Mouse (Mus musculus): ENCODE results near the gene Dus2. TPM values are rescaled to one million over a fixed set of nuclear protein-coding genes. Genes with fewer than 3 reads are reported as not detected.

Gene Dus2
- total and polyA plus RNA-seq, 3 experiments = 20.7 to 27.2 (median 23.2) TPM

DNA sequence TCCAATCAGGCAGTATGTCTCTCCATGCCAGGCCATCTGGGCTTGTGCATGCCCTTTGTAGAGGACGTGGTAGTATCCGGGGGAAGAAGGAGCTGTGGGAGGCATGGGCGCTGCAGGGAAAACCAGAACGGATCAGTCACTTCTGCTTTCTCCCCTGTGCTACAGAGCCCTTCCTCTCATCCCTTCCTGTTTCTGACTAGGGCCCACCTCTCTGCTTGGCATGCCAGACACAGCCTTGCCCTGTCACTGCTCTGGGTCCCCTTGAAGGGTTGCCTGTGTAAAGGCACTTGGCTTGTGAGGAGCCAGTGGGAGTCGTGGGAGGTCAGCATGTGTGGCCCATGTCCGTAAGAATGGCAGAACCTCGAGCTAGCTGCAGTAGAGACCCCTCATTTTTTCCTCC is 5.2 kb downstream of the Dus2 start:
- DNase-seq (ENCODE audit: extremely low read depth) = no peak
- no peak overlapping the region for H3K27ac ChIP-seq (ENCODE audit: insufficient read depth, low read depth)
- in situ Hi-C loops (cut with MboI; ENCODE audit: low pct_ligation_motif_present, low pct_unique_long_range_greater_than_20kb, low sequenced_read_pairs) = no loop called here

DNA sequence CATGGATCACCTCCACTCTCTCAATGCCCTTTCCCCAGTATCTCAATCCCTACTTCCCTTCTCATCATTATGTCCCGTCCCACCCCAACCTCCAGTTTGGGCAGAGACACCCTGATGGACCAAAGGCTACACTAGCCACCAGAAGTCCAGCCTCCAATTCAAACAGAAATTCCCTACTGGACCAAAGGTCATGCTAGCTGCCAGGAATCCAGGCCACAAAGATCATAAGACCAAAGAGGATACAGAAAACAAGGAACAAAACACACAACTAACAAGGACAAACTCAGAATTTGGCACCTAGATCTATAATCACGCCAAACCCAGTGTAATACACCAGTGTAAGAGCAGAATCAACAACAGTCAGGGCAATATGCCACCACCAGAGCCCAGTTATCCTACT is 7.8 kb downstream of the Dus2 start:
- Histone ChIP-seq H3K4me2 (ENCODE audit: insufficient read depth, low read depth, poor library complexity, severe bottlenecking) (no peak overlapping the region), H3K4me3 (replicated peaks in 1 of 3; ENCODE audit: low read depth in 2 of 3, low read length in 2 of 3, poor library complexity in 1 of 3) (no peak overlapping the region), H3K36me3 (replicated peaks in 1 of 2; ENCODE audit: control insufficient read depth in 1 of 2, insufficient read depth in 1 of 2, low read length in 1 of 2) (no peaks in the 10 kb centered on the region), H3K79me2 (replicated peaks; ENCODE audit: control insufficient read depth, extremely low read depth, insufficient read depth, poor library complexity, severe bottlenecking) (no peaks in the 10 kb centered on the region), H3K27ac (ENCODE audit: insufficient read depth, low read depth) (no peak overlapping the region), H3K4me1 (ENCODE audit: control insufficient read depth in 1 of 2, insufficient read depth in 2 of 2) (peaks cover 5 to 19% of the 10 kb centered on the region in 2 experiments; a peak in 3 of 4 replicates), H3K9me3 (replicated peaks; ENCODE audit: low read length) (no peaks in the 10 kb centered on the region), H3K9ac (ENCODE audit: insufficient read depth, low read depth) (no peak overlapping the region), H3K27me3 (replicated peaks) (peaks cover 2% of the 10 kb centered on the region)
- no peak for TF ChIP-seq EP300 (IDR thresholded peaks at IDR 0.05; ENCODE audit: low read length)
- dilution Hi-C loops (cut with MboI; ENCODE audit: extremely low pct_ligation_motif_present, extremely low pct_unique_long_range_greater_than_20kb, low sequenced_read_pairs) (no loop called here), in situ Hi-C loops (cut with MboI; ENCODE audit: low pct_ligation_motif_present, low pct_unique_long_range_greater_than_20kb, low sequenced_read_pairs) (no loop called here)
- DNase-seq (ENCODE audit: extremely low read depth) = no peak

More for the DNA sequence above, 5.2 kb downstream of the Dus2 start:
- Histone ChIP-seq H3K36me3 (replicated peaks in 1 of 2; ENCODE audit: control insufficient read depth in 1 of 2, insufficient read depth in 1 of 2, low read length in 1 of 2) (no peaks in the 10 kb centered on the region), H3K4me2 (ENCODE audit: insufficient read depth, low read depth, poor library complexity, severe bottlenecking) (no peak overlapping the region), H3K9ac (ENCODE audit: insufficient read depth, low read depth) (no peak overlapping the region), H3K79me2 (replicated peaks; ENCODE audit: control insufficient read depth, extremely low read depth, insufficient read depth, poor library complexity, severe bottlenecking) (no peaks in the 10 kb centered on the region), H3K4me3 (replicated peaks in 1 of 3; ENCODE audit: low read depth in 2 of 3, low read length in 2 of 3, poor library complexity in 1 of 3) (no peak overlapping the region), H3K27me3 (replicated peaks) (peaks cover 2% of the 10 kb centered on the region), H3K9me3 (replicated peaks; ENCODE audit: low read length) (no peaks in the 10 kb centered on the region), H3K4me1 (ENCODE audit: control insufficient read depth in 1 of 2, insufficient read depth in 2 of 2) (peaks cover 13 to 36% of the 10 kb centered on the region in 2 experiments)
- dilution Hi-C loops (cut with MboI; ENCODE audit: extremely low pct_ligation_motif_present, extremely low pct_unique_long_range_greater_than_20kb, low sequenced_read_pairs) = no loop called here
- TF ChIP-seq CTCF (conservative IDR thresholded peaks at IDR 0.05 in 1 of 2, IDR thresholded peaks at IDR 0.05 in 1 of 2; ENCODE audit: low read depth in 2 of 2, low read length in 2 of 2) = no peak
- TF ChIP-seq KAT2A (IDR thresholded peaks at IDR 0.05; ENCODE audit: insufficient replicate concordance, low read length) = no peak
- no peak for TF ChIP-seq ZKSCAN1 (IDR thresholded peaks at IDR 0.05; ENCODE audit: borderline replicate concordance, low read depth, low read length)
- no peak for TF ChIP-seq ELF1 (IDR thresholded peaks at IDR 0.05; ENCODE audit: low read depth, low read length)
- TF ChIP-seq CHD1 (IDR thresholded peaks at IDR 0.05; ENCODE audit: low read depth, low read length) = no peak
- no peak for TF ChIP-seq RCOR1 (conservative IDR thresholded peaks at IDR 0.05; ENCODE audit: low read depth, low read length)
- no peak for TF ChIP-seq ZNF384 (IDR thresholded peaks at IDR 0.05; ENCODE audit: low read depth, low read length)
- TF ChIP-seq MAZ (IDR thresholded peaks at IDR 0.05; ENCODE audit: low read depth, low read length) = no peak
- TF ChIP-seq TCF12 (IDR thresholded peaks at IDR 0.05; ENCODE audit: low read depth, low read length) = no peak
- no peak for TF ChIP-seq MYC (IDR thresholded peaks at IDR 0.05; ENCODE audit: low read depth, low read length)
- no peak for TF ChIP-seq SMC3 (IDR thresholded peaks at IDR 0.05; ENCODE audit: low read depth, low read length)
- no peak for TF ChIP-seq GABPA (IDR thresholded peaks at IDR 0.05; ENCODE audit: insufficient replicate concordance, low read depth, low read length)
- TF ChIP-seq JUN (IDR thresholded peaks at IDR 0.05; ENCODE audit: insufficient read depth, low read depth, low read length) = no peak
- no peak for TF ChIP-seq RAD21 (IDR thresholded peaks at IDR 0.05; ENCODE audit: low read depth, low read length)
- TF ChIP-seq MEF2A (IDR thresholded peaks at IDR 0.05; ENCODE audit: borderline replicate concordance, low read depth, low read length) = no peak
- TF ChIP-seq SIN3A (IDR thresholded peaks at IDR 0.05; ENCODE audit: low read length) = no peak
- no peak for TF ChIP-seq USF2 (conservative IDR thresholded peaks at IDR 0.05; ENCODE audit: low read depth, low read length)

Measured in CH12.LX (cell line).